Mouse (Mus musculus): ENCODE results near the gene Cel. TPM values are rescaled to one million over a fixed set of nuclear protein-coding genes. Genes with fewer than 3 reads are reported as not detected.

Gene Cel
- polyA plus RNA-seq, 1 experiment: 0.10 TPM

GRCm38 (mm10) chr2:28552301-28552700, 10.9 kb downstream of the Cel start:
- peaks cover 14% of the 10 kb centered on the region for H3K4me1 ChIP-seq (ENCODE audit: control insufficient read depth, insufficient read depth, low read length)
- no peaks in the 10 kb centered on the region for H3K27me3 ChIP-seq (ENCODE audit: control insufficient read depth, insufficient read depth, low read length)
- 19% methylated on average over 5 of the region's 5 CpGs for WGBS
- no peak overlapping the region for H3K27ac ChIP-seq (ENCODE audit: insufficient read depth, low read length)
- no peak for TF ChIP-seq POLR2A (IDR thresholded peaks at IDR 0.05; ENCODE audit: borderline replicate concordance, insufficient read depth, low read length)
- no peak for TF ChIP-seq CTCF (IDR thresholded peaks at IDR 0.05; ENCODE audit: borderline replicate concordance, insufficient read depth, low read depth, low read length)
- H3K4me3 ChIP-seq (replicated peaks; ENCODE audit: insufficient read depth, low read depth, low read length): no peak overlapping the region
- DNase-seq: peak in 1 of 2 experiments; percentile 35

- Histone ChIP-seq H3K27me3 (ENCODE audit: control insufficient read depth, insufficient read depth, low read length) (no peaks in the 10 kb centered on the region), H3K4me3 (replicated peaks; ENCODE audit: insufficient read depth, low read depth, low read length) (no peak overlapping the region), H3K27ac (ENCODE audit: insufficient read depth, low read length) (no peak overlapping the region), H3K4me1 (ENCODE audit: control insufficient read depth, insufficient read depth, low read length) (peaks cover 45% of the 10 kb centered on the region)
- WGBS: 88% methylated on average over 13 of the region's 13 CpGs
- TF ChIP-seq POLR2A (IDR thresholded peaks at IDR 0.05; ENCODE audit: borderline replicate concordance, insufficient read depth, low read length) (no peak), CTCF (IDR thresholded peaks at IDR 0.05; ENCODE audit: borderline replicate concordance, insufficient read depth, low read depth, low read length) (no peak)
- DNase-seq: no peak
These were observed 14.0 kb downstream of the Cel start for GRCm38 (mm10) chr2:28549157-28549556.

GRCm38 (mm10) chr2:28547237-28548172, 15.7 kb downstream of the Cel start:
- Histone ChIP-seq H3K27me3 (ENCODE audit: control insufficient read depth, insufficient read depth, low read length) (no peaks in the 10 kb centered on the region), H3K4me3 (replicated peaks; ENCODE audit: insufficient read depth, low read depth, low read length) (no peak overlapping the region), H3K4me1 (ENCODE audit: control insufficient read depth, insufficient read depth, low read length) (peaks cover 61% of the 10 kb centered on the region), H3K27ac (ENCODE audit: insufficient read depth, low read length) (no peak overlapping the region)
- TF ChIP-seq CTCF (IDR thresholded peaks at IDR 0.05; ENCODE audit: borderline replicate concordance, insufficient read depth, low read depth, low read length) (peak; percentile 97), POLR2A (IDR thresholded peaks at IDR 0.05; ENCODE audit: borderline replicate concordance, insufficient read depth, low read length) (no peak)
- 42% methylated on average over 11 of the region's 11 CpGs for WGBS
- peak; percentile 79 to 89 for DNase-seq

GRCm38 (mm10) chr2:28546560-28546959, 16.6 kb downstream of the Cel start:
- H3K27me3 ChIP-seq (ENCODE audit: control insufficient read depth, insufficient read depth, low read length): no peaks in the 10 kb centered on the region
- 23% methylated on average over 6 of the region's 6 CpGs for WGBS
- TF ChIP-seq POLR2A (IDR thresholded peaks at IDR 0.05; ENCODE audit: borderline replicate concordance, insufficient read depth, low read length) (no peak), CTCF (IDR thresholded peaks at IDR 0.05; ENCODE audit: borderline replicate concordance, insufficient read depth, low read depth, low read length) (no peak)
- peaks cover 60% of the 10 kb centered on the region for H3K4me1 ChIP-seq (ENCODE audit: control insufficient read depth, insufficient read depth, low read length)
- H3K27ac ChIP-seq (ENCODE audit: insufficient read depth, low read length): peak overlapping the region; percentile 73
- no peak overlapping the region for H3K4me3 ChIP-seq (replicated peaks; ENCODE audit: insufficient read depth, low read depth, low read length)
- DNase-seq: peak in 1 of 2 experiments; percentile 41

GRCm38 (mm10) chr2:28545976-28546375, 17.2 kb downstream of the Cel start:
- peak overlapping the region; percentile 73 for H3K27ac ChIP-seq (ENCODE audit: insufficient read depth, low read length)
- peak; percentile 70 to 81 for DNase-seq
- no peaks in the 10 kb centered on the region for H3K27me3 ChIP-seq (ENCODE audit: control insufficient read depth, insufficient read depth, low read length)
- no peak for TF ChIP-seq POLR2A (IDR thresholded peaks at IDR 0.05; ENCODE audit: borderline replicate concordance, insufficient read depth, low read length)
- no peak for TF ChIP-seq CTCF (IDR thresholded peaks at IDR 0.05; ENCODE audit: borderline replicate concordance, insufficient read depth, low read depth, low read length)
- H3K4me3 ChIP-seq (replicated peaks; ENCODE audit: insufficient read depth, low read depth, low read length): no peak overlapping the region
- peaks cover 65% of the 10 kb centered on the region for H3K4me1 ChIP-seq (ENCODE audit: control insufficient read depth, insufficient read depth, low read length)

- Histone ChIP-seq H3K4me1 (ENCODE audit: control insufficient read depth, insufficient read depth, low read length) (peaks cover 85% of the 10 kb centered on the region), H3K27me3 (ENCODE audit: control insufficient read depth, insufficient read depth, low read length) (no peaks in the 10 kb centered on the region), H3K27ac (ENCODE audit: insufficient read depth, low read length) (peak overlapping the region; percentile 71), H3K4me3 (replicated peaks; ENCODE audit: insufficient read depth, low read depth, low read length) (no peak overlapping the region)
- TF ChIP-seq POLR2A (IDR thresholded peaks at IDR 0.05; ENCODE audit: borderline replicate concordance, insufficient read depth, low read length) (no peak), CTCF (IDR thresholded peaks at IDR 0.05; ENCODE audit: borderline replicate concordance, insufficient read depth, low read depth, low read length) (no peak)
- DNase-seq: peak; percentile 96 to 97
- WGBS: 4% methylated on average over 8 of the region's 8 CpGs
These were observed 19.3 kb downstream of the Cel start for GRCm38 (mm10) chr2:28543894-28544293.

GRCm38 (mm10) chr2:28540587-28541227, 22.5 kb downstream of the Cel start:
- H3K4me1 ChIP-seq (ENCODE audit: control insufficient read depth, insufficient read depth, low read length): peaks cover 95% of the 10 kb centered on the region
- H3K27me3 ChIP-seq (ENCODE audit: control insufficient read depth, insufficient read depth, low read length): no peaks in the 10 kb centered on the region
- H3K27ac ChIP-seq (ENCODE audit: insufficient read depth, low read length): 0 out of 2 replicates have a peak overlapping the region, but pooled peaks have one; percentile 80
- H3K4me3 ChIP-seq (replicated peaks; ENCODE audit: insufficient read depth, low read depth, low read length): no peak overlapping the region
- no peak for DNase-seq
- TF ChIP-seq POLR2A (IDR thresholded peaks at IDR 0.05; ENCODE audit: borderline replicate concordance, insufficient read depth, low read length) (no peak), CTCF (IDR thresholded peaks at IDR 0.05; ENCODE audit: borderline replicate concordance, insufficient read depth, low read depth, low read length) (no peak)
- WGBS: 72% methylated on average over 8 of the region's 8 CpGs
